Mouse (Mus musculus) right cerebral cortex, postnatal 25 days (tissue): ENCODE data around the gene Slc6a16.

Experiments
- DNase-seq: peaks from one replicate; pipeline ENCODE4 v3.0.0; 2022

Gene Slc6a16

DNA sequence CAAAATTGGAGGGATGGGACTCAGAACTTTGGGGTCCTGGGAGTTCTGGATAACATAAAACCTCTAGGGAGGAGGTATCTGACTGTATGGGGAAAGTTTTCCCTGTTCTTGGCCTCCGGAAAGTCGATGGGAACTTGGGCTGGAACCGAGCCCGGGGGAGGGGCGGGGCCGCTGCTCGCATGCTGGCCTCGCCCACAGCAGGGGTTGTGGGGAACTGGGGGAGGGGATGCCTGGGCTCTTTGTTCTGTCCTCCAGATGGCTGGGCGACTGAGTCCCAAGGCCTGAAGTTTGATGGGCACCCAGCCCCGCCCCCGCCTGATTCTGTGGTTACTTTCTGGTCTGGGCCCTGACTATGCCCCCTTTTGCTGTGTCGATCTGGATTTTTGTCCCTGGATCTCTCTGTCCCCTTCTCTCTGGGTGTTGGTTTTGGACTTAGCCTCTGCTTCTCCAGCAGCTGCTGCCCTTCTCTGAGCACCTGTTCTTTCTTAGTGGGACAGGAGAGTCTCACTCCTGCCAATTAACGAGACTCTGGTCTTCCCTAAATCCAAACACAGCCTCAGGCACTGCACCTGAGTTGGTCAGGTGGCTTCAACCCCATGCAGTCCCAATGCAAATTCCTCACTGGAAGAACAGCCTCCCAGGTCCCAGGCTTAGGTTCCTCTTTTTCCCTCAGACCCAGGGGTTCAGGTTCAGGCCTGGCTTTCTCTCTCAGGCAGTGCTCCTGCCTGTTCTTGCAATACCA is 24.3 kb upstream of the Slc6a16 start:
- no peak for DNase-seq

GRCm38 (mm10) chr7:45221680-45222079 is 19.2 kb upstream of the Slc6a16 start:
- DNase-seq = no peak

DNA sequence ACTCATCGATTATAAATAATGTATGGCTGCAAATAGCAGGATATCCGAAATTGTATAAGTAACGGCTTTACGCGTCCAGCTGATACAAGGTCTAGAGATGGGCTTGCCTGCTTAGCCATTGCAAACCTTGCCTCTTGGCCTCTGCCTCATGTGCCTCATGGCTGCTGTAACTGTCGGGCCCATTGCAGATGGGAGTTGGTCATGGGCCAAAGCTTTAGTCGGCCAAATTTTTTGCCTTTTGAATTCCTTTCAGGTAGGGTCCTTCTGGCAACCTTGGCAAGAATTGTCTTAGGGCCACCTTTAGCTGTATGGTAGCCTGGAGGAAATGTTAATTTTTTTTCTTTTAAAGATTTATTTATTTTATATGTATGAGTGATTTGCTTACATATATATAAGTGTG is 16.1 kb upstream of the Slc6a16 start:
- no peak for DNase-seq

DNA sequence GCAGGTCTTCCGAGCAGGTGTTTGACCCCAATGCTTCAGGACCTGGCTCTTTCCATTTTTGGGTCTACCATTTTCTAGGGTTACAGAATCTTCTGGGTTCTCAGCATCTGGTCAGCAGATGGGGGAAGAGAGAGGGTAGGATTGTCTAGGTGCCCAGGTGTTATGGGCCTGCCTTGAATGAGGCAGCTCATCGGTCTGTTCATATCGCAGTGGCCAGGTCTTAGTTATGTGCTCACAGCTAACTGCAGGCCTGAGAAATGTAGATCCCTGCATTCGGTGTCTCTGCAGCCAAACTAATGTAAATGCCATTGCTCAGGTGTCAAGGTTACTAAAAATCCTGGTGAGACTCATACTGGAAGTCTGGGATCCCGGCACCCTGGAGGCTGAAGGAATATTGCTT is 14.5 kb upstream of the Slc6a16 start:
- no peak for DNase-seq

DNA sequence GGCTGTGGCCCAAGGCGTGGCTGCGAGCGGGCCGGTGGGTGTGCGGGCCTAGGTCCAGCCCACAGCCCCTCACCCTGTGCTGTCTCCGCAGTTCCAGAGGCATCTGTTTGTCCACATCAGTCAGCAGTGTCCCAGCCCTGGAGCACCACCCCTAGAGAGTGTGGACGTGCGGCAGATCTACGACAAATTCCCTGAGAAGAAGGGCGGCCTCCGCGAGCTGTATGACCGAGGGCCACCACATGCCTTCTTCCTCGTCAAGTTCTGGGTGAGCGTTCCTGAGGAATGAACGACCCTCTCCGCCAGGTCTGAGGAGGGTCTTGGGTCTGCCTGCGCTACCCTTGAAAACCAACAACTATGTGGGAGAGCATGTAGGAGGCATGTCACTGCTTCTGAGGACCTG is 12.3 kb upstream of the Slc6a16 start:
- no peak for DNase-seq

- no peak for DNase-seq
Observed at GRCm38 (mm10) chr7:45229046-45229445, 11.8 kb upstream of the Slc6a16 start.

- no peak for DNase-seq
Observed at GRCm38 (mm10) chr7:45229459-45230203, 11.3 kb upstream of the Slc6a16 start.

DNA sequence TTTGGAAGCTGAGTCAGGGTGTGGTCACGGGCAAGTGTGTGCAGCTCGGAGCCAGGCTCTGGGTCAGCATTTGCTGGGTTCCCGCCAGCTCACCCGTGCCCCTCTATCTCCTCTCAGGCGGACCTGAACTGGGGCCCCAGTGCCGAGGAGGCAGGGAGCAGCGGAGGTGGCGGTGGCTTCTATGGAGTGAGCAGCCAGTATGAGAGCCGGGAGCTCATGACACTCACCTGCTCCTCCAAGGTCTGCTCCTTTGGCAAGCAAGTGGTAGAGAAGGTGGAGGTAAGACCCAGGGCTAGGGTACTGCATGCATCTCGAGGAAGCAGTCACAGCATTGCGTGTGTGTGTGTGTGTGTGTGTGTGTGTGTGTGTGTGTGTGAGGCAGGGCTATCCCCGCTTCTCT is 9.7 kb upstream of the Slc6a16 start:
- no peak for DNase-seq

- DNase-seq = no peak
Observed at GRCm38 (mm10) chr7:45231941-45232340, 8.9 kb upstream of the Slc6a16 start.

DNA sequence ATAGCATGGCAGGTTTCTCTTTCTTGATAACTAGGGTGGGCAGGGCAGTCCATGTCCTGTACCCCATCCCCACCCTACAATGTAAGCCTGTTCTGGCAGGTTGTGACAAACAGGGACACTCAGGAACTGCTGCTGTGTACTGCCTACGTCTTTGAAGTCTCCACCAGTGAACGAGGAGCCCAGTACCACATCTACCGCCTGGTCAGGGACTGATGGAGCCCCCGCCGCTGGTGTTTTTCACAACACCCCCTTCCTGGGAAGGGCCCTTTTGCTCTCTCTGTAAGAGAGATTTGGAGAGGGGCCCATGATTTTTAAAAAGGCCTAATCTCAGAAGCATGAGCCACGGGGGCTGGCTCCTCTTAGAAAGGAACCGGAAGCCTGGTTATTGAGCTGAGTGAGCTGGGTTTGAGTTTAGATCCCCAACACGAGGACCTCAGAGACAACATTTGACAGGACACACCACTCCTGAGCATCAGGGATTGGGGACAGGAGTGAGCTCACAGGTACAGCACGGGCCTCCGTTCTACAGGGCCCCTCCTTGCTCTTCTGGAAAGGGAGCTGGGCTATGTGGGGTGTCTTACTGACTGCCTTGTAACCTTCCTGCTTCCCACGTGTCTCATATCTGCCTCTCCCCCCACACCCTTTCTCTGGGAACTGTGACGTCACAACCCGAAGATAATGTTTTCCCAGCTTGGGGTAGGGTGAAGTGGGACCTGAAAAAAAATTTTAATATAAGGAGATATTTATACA is 8.0 kb upstream of the Slc6a16 start:
- peak; percentile 54 for DNase-seq

DNA sequence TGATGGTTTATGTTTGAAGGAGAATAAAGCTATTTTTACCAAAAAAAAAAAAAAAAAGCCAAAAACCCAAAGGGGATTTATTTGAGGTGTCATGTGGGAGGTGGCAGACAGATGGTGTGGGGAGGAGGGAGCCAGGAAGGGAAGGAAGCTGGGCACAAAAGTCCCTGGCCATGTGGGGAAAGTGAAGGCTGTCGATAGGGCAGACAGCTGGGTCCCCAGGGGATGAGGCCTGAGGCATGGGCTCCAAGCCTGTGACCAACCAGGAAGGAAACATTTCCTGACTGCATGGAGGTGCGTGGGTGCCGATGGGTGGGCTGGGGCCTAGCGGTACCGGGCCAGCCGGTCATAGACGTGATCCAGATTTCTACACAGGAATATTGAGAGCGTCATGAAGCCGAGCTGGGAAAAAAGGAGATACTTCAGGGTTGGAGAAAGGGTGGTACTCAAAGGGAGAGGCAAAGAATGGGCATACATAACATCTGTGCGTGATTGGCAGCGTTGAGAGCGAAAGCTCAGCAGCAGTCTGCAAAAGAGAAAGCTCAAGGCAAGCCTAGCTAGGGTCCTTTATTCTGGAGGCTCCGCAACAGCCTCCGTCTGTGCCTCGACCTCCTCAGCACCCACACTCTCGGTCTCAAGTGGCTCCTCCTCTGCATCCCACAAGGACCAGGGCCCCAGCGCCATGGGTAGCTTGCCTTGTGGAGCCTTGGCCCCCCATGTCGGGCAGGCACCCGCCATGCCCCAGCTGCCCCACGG is 7.1 kb upstream of the Slc6a16 start:
- peak; percentile 79 for DNase-seq

GRCm38 (mm10) chr7:45234333-45234841 is 6.5 kb upstream of the Slc6a16 start:
- peak; percentile 26 for DNase-seq

- peak; percentile 16 for DNase-seq
Observed at GRCm38 (mm10) chr7:45234922-45235571, 5.8 kb upstream of the Slc6a16 start.

DNA sequence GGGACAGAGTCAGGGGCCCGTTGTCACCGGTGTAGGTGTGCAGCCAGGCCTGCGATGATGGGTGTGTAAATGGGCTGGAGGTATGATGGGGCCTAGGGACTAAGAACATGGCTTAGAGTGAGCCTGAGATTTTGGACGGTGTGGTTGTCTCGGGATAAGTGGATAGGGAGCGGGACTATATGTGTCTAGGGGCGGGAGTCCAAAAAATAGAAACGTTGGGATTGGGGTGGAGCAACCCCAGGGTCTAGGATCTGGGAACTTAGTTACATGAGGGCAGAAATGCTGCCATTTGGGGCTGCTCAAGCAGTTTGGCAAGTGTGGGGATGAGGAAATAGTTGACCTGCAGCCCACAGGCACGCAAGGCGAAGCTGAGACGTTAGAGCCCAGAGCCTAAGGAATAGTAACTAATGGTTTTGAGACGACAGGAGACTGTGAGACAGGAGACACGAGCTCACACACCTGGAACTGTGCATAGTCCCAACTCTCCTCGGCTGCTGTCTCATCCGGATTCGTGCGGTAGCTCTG is 5.2 kb upstream of the Slc6a16 start:
- DNase-seq = no peak

GRCm38 (mm10) chr7:45237747-45238699 is 2.9 kb upstream of the Slc6a16 start:
- DNase-seq = no peak

GRCm38 (mm10) chr7:45238723-45239496 is 2.0 kb upstream of the Slc6a16 start, which contains the start of gene Cd37:
Cd37 (minus strand) TSS chr7:45239115.
- no peak for DNase-seq

DNA sequence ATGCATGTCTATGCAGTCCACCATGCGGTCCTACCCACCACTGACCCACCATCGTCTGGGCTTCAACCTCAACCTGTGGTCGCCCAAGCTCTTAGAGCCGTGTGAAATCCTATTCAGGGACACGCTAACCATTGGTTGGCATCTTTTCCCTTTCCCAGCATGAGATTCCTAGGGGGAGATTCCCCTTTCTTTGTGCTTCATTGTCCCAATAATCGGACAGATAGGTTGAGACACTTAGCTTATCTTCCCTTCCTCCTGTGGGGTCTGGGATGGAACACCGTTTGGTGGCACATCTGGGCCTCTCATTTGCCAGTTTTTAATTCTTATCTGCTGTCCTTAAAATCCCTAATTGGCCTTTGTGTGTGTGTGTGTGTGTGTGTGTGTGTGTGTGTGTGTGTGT is 776 bp upstream of the Slc6a16 start:
- no peak for DNase-seq

DNA sequence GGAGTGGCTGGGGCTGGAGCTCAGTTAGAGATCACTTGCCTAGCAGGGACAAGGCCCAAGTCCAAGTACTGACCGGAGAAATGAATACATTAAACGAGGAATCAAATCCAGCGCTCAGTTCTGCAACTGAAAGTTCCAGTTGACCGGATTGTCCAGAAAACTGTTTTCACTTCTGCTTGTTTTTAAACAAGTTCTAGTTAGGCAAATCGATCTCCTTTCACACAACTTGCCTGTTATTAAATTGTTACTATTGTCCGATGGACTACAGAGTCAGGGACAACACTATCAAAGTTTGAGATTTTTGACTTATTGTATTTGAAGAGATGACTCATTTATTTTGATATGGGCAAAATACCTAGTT is 484 bp downstream of the Slc6a16 start:
- DNase-seq = no peak

GRCm38 (mm10) chr7:45247666-45248065 is 6.8 kb downstream of the Slc6a16 start:
- DNase-seq = no peak

DNA sequence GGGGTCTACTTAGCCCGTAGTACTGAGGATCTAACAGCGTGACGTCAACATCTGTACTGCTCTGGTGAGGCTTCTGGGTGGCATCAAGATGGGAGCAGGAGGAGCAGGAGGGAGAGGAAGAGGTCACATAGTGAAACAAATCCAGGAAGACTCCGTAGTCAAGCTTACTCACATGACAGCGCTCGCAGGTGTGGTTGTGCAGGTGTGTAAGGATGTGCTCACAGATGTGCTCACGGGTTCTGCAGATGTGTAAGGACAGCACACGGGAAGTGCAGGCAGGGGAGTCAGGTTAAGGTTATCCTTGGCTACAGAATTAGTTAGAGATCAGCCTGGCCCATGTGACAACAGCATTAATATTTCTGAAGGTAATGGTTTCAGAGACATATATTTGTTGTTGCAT is 12.9 kb downstream of the Slc6a16 start:
- DNase-seq = no peak
